Mouse (Mus musculus) hindbrain, postnatal 0 days (tissue): ENCODE data around the gene Riok2. TPM values are rescaled to one million over a fixed set of nuclear protein-coding genes. Genes with fewer than 3 reads are reported as not detected.

Experiments used
- ATAC-seq: fragments of 200-750 bp; cut with Nextera tagmentation; 2 replicates; pipeline ENCODE4 v1.8.0; 2017; ENCODE audit warnings: mild to moderate bottlenecking, moderate TSS enrichment, moderate library complexity
- DNase-seq: peaks from one replicate; pipeline ENCODE4 v3.0.0-alpha.2; 2015; ENCODE audit warnings: low spot score
- H3K27ac ChIP-seq: fragments of 300-500 bp; sonication (generic); 2 replicates; pipeline ENCODE4 v1.5.1; 2014; ENCODE audit warnings: mild to moderate bottlenecking
- H3K27me3 ChIP-seq: fragments of 300-500 bp; sonication (generic); 2 replicates; pipeline ENCODE4 v1.6.1; 2014; ENCODE audit warnings: low read length, mixed read lengths; ENCODE audit not compliant: insufficient read depth
- H3K36me3 ChIP-seq: fragments of 300-500 bp; sonication (generic); 2 replicates; pipeline ENCODE4 v1.6.1; 2014; ENCODE audit warnings: low read length, mixed read lengths; ENCODE audit not compliant: insufficient read depth
- H3K4me1 ChIP-seq: fragments of 300-500 bp; sonication (generic); 2 replicates; pipeline ENCODE4 v1.6.1; 2014; ENCODE audit warnings: antibody characterized with exemption, low read length, mixed read lengths; ENCODE audit not compliant: insufficient read depth
- H3K4me2 ChIP-seq: fragments of 300-500 bp; sonication (generic); 2 replicates; pipeline ENCODE4 v1.6.1; 2014; ENCODE audit warnings: low read depth, mild to moderate bottlenecking, low read length, moderate library complexity, mixed read lengths
- H3K4me3 ChIP-seq: fragments of 300-500 bp; sonication (generic); 2 replicates; pipeline ENCODE4 v1.5.1; 2014; ENCODE audit warnings: low read length
- H3K9ac ChIP-seq: fragments of 300-500 bp; sonication (generic); replicated peaks from 2 replicates; pipeline ENCODE4 v1.6.1; 2014; ENCODE audit warnings: mild to moderate bottlenecking, low read length, moderate library complexity, mixed read lengths
- H3K9me3 ChIP-seq: fragments of 300-500 bp; sonication (generic); 2 replicates; pipeline ENCODE4 v1.6.1; 2016; ENCODE audit warnings: low read length, mixed read lengths
- CTCF ChIP-seq: IDR thresholded peaks from 2 replicates; pipeline ENCODE4 v1.5.1; 2016; ENCODE audit warnings: antibody characterized with exemption, control low read depth, low read depth
- WGBS: fragments of 180-500 bp; shearing (Covaris S2); extraction: QIAGEN DNeasy Blood & Tissue Kit; methylation state at CpG from one replicate; pipeline ENCODE4 v1.1.7; 2014; 5-methylcytosine and 5-hydroxymethylcytosine counted together
- polyA plus RNA-seq: library from polyadenylated mRNA; unstranded; fragments of >200 nt; fragmentation: Nextera tagmentation; extraction: Ambion mirVana; gene quantifications from 2 replicates; pipeline ENCODE4 v1.2.1, GENCODE M21; 2015
- total RNA-seq: library from RNA; depleted of rRNA; stranded (reverse); fragments of >200 nt; gene quantifications from 2 replicates; pipeline ENCODE4 v1.2.3, GENCODE M21; 2014

Gene Riok2
- total and polyA plus RNA-seq, 2 experiments from 2014 or later: 15.0 to 19.0 TPM

DNA sequence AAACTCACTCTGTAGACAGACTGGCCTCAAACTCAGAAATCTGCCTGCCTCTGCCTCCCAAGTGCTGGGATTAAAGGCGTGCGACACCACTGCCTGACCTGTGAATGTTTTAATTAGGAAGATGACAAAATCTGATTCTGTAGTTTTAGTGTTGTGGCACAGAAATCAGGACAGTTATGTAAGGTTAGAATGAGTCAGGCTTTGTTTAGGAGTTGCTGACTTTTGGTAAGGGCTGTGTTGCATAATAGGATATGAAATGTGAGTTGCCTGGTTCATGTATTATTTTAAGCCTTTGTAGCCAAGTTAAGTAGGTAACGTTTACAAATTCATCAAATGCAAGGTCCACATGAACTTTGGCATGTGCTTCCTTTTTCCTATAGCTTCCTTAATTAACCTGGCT, 1.5 kb downstream of the Riok2 start:
- Histone ChIP-seq H3K9ac (peak overlapping the region; percentile 81; the same call in 1 of the 2 replicates), H3K27me3 (no peaks in the 10 kb centered on the region), H3K36me3 (no peaks in the 10 kb centered on the region), H3K9me3 (no peaks in the 10 kb centered on the region), H3K27ac (no peak overlapping the region), H3K4me3 (peak overlapping the region; percentile 69; the same call in 1 of the 2 replicates), H3K4me1 (no peaks in the 10 kb centered on the region), H3K4me2 (peak overlapping the region; percentile 81)
- ATAC-seq (no peak), DNase-seq (no peak)
- TF ChIP-seq CTCF: no peak
- 90% methylated on average over 3 of the region's 3 CpGs for WGBS

DNA sequence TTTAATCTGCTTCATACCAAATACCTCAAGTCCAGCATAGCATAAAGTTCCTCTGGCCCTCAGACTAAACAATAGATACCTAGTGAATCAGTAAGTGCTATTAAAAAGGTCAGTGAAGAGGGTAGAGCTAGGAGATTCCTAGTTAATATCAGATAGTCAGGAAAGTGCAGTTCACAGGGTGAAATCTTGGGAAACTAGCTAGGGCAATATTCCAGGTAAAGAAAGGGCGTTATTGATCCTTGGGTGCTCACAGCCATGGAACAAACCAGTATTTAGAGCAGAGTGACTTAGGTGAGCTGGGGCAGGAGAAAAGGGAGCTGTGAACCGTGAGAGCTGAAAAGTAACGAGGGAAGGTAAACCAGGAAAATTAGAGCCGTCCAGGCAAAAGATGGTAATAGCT, 9.6 kb downstream of the Riok2 start:
- Histone ChIP-seq H3K4me3 (no peak overlapping the region), H3K4me1 (no peaks in the 10 kb centered on the region), H3K27me3 (no peaks in the 10 kb centered on the region), H3K9me3 (no peaks in the 10 kb centered on the region), H3K4me2 (no peak overlapping the region), H3K27ac (no peak overlapping the region), H3K9ac (no peak overlapping the region), H3K36me3 (peaks cover 21% of the 10 kb centered on the region)
- 96% methylated on average over 4 of the region's 4 CpGs for WGBS
- no peak for ATAC-seq
- no peak for TF ChIP-seq CTCF
- DNase-seq: no peak

- H3K27ac ChIP-seq: no peak overlapping the region
- no peak overlapping the region for H3K4me3 ChIP-seq
- no peak for TF ChIP-seq CTCF
- ATAC-seq (no peak), DNase-seq (no peak)
- WGBS: 89% methylated on average over 3 of the region's 3 CpGs
- no peaks in the 10 kb centered on the region for H3K9me3 ChIP-seq
- peaks cover 21% of the 10 kb centered on the region for H3K36me3 ChIP-seq
- no peaks in the 10 kb centered on the region for H3K27me3 ChIP-seq
- H3K4me2 ChIP-seq: no peak overlapping the region
- no peaks in the 10 kb centered on the region for H3K4me1 ChIP-seq
- no peak overlapping the region for H3K9ac ChIP-seq
Measured at GRCm38 (mm10) chr17:17384502-17384901, 10.4 kb downstream of the Riok2 start.

- DNase-seq: peak; percentile 20
- no peak for ATAC-seq
- Histone ChIP-seq H3K27ac (no peak overlapping the region), H3K4me3 (no peak overlapping the region), H3K9me3 (no peaks in the 10 kb centered on the region), H3K9ac (no peak overlapping the region), H3K36me3 (peaks cover 26% of the 10 kb centered on the region), H3K27me3 (no peaks in the 10 kb centered on the region), H3K4me1 (no peaks in the 10 kb centered on the region), H3K4me2 (no peak overlapping the region)
- no peak; the same call in 1 of the 2 replicates for TF ChIP-seq CTCF
- WGBS: 86% methylated on average over 2 of the region's 2 CpGs
Measured at GRCm38 (mm10) chr17:17386117-17386516, 12.0 kb downstream of the Riok2 start.

GRCm38 (mm10) chr17:17391823-17392222, 17.7 kb downstream of the Riok2 start:
- H3K4me1 ChIP-seq: no peaks in the 10 kb centered on the region
- no peak for TF ChIP-seq CTCF

GRCm38 (mm10) chr17:17392863-17393262, 18.8 kb downstream of the Riok2 start:
- no peak overlapping the region for H3K4me2 ChIP-seq
- no peaks in the 10 kb centered on the region for H3K4me1 ChIP-seq
- no peak overlapping the region for H3K4me3 ChIP-seq
- H3K9me3 ChIP-seq: no peaks in the 10 kb centered on the region
- 60% methylated on average over 7 of the region's 7 CpGs for WGBS
- H3K9ac ChIP-seq: no peak overlapping the region
- TF ChIP-seq CTCF: peak; percentile 51
- DNase-seq (peak; percentile 59), ATAC-seq (peak; percentile 24; the same call in 1 of the 2 replicates)
- no peaks in the 10 kb centered on the region for H3K27me3 ChIP-seq
- H3K36me3 ChIP-seq: peaks cover 8% of the 10 kb centered on the region
- H3K27ac ChIP-seq: no peak overlapping the region

More at GRCm38 (mm10) chr17:17391823-17392222, 17.7 kb downstream of the Riok2 start:
- no peaks in the 10 kb centered on the region for H3K9me3 ChIP-seq
- H3K27me3 ChIP-seq: no peaks in the 10 kb centered on the region
- no peak overlapping the region for H3K4me3 ChIP-seq
- no peak overlapping the region for H3K27ac ChIP-seq
- H3K9ac ChIP-seq: no peak overlapping the region
- ATAC-seq (no peak), DNase-seq (no peak)
- H3K4me2 ChIP-seq: no peak overlapping the region
- 92% methylated on average over 4 of the region's 4 CpGs for WGBS
- H3K36me3 ChIP-seq: peaks cover 13% of the 10 kb centered on the region

GRCm38 (mm10) chr17:17393300-17393699, 19.2 kb downstream of the Riok2 start:
- peak; percentile 11 for DNase-seq
- no peak for ATAC-seq
- Histone ChIP-seq H3K4me3 (no peak overlapping the region), H3K36me3 (peaks cover 8% of the 10 kb centered on the region), H3K27me3 (no peaks in the 10 kb centered on the region), H3K4me1 (no peaks in the 10 kb centered on the region), H3K9ac (no peak overlapping the region), H3K27ac (no peak overlapping the region), H3K4me2 (no peak overlapping the region), H3K9me3 (no peaks in the 10 kb centered on the region)
- WGBS: 75% methylated on average over 6 of the region's 6 CpGs
- no peak for TF ChIP-seq CTCF
